Mouse (Mus musculus) retina, postnatal 1 day (tissue): ENCODE data around the gene Kcnj14.

Experiments used
- DNase-seq: peaks from one replicate; pipeline ENCODE4 v3.0.0-alpha.2; 2012

Gene Kcnj14

GRCm38 (mm10) chr7:45831128-45831525, 6.5 kb upstream of the Kcnj14 start:
- DNase-seq = no peak

DNA sequence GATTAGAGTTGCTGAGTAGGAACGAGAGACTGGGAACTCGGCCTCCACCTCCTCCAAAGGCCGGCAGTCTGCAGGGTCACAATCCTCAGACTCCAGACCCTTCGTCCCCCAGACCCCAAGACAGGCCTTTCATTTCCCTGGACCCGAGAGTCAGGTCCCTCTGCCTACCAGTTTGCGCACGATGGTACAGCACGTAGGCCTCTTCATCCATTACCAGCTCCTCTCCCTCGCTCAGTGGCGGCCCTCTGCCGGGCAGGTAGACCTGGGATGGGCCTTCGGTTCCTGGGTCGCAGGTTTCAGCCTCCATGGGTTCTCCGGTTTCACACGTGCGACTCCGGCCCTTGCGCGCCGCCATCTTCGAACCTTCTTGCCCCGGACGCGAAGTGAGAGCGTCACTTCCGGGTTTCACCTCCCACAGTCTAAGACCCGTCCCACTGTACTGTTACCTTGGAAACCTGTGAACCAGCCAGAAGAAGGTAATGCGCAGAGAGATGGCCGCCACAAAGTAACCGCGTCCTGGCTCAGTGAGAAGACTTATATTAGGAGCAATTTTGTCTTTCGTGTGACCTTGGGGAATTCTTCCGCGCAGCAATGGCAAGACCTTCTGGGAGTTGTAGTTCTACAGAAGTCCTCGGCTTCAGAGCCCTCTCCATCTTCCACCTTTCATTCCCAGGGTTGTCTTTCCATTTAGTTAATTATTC, 6.0 kb upstream of the Kcnj14 start, which contains the start of gene Grwd1:
Gene Grwd1 (minus strand): TSS at position 518 of the 701 bp plus-strand sequence.
- peak; percentile 94 for DNase-seq

GRCm38 (mm10) chr7:45826631-45827030, 2.0 kb upstream of the Kcnj14 start:
- no peak for DNase-seq

DNA sequence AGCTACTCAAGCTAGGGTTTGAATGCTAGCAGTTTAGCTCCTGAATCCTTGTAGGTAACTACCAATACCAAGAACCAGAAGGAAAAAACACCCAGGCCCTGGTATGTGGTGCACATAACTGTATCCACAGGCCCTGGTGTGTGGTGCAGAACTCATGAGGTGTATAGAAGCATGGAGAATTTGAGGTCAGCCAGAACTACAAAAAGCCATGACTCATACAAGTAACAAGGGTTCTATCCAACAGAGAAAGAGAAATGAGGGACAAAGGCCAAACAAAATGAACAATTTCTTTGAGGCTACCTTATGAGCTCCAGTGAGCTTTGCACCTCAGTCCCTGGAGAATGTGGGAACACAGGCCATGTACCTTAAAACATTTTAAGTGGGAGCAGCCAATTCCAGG, 3.7 kb downstream of the Kcnj14 start:
- no peak for DNase-seq

GRCm38 (mm10) chr7:45819843-45820242, 4.7 kb downstream of the Kcnj14 start:
- no peak for DNase-seq

- no peak for DNase-seq
These were observed 8.6 kb downstream of the Kcnj14 start for GRCm38 (mm10) chr7:45815984-45816351.

DNA sequence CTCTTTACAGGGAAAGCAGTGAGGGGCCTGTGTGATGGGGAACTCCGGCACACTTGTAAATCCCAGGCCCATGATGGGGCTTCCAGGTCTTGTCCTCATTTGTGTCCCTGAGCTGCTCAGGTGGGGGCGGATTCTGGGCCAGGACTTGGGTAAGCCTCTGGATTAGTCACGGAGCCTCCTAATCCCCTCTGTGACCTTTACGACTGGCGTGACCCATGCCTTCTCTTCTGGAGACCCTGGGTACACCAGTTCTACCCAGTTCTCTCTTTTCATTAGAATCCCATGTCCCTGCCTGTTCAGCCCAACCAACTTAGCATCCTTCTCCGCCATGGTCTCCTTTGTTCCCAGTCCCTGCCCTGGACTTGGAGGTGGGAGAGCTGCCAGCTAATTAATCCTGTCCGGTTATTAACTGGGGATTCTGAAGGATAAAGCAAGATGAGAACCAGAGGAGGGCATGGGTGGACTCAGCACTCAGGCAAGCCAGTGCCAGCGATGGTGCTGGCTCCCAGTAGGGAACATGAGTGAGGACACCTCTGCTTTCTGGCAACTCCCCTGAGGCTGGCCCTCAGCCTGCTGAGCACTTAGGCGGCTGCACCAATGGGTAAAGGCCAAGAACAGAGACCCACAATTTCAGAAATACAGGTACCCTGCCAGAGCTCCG, 9.1 kb downstream of the Kcnj14 start:
- DNase-seq = peak; percentile 78

DNA sequence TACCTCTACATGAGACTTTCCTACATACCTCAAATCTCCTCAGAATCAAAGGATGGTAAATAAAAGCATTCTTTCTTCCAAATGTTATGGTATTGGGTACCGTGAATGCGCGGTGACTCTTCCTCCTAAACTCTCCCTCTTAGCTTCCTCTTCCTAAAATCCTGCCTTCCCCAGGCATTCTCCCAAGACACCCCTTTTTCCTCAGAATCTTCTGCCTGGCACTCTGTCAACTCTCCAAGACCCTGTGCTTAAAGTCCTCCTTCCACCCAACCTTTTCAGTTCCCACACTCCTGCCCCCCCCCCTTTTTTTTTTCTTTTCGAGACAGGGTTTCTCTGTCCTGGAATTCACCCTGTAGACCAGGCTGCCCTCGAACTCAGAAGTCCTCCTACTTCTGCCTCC, 9.7 kb downstream of the Kcnj14 start:
- DNase-seq = no peak

DNA sequence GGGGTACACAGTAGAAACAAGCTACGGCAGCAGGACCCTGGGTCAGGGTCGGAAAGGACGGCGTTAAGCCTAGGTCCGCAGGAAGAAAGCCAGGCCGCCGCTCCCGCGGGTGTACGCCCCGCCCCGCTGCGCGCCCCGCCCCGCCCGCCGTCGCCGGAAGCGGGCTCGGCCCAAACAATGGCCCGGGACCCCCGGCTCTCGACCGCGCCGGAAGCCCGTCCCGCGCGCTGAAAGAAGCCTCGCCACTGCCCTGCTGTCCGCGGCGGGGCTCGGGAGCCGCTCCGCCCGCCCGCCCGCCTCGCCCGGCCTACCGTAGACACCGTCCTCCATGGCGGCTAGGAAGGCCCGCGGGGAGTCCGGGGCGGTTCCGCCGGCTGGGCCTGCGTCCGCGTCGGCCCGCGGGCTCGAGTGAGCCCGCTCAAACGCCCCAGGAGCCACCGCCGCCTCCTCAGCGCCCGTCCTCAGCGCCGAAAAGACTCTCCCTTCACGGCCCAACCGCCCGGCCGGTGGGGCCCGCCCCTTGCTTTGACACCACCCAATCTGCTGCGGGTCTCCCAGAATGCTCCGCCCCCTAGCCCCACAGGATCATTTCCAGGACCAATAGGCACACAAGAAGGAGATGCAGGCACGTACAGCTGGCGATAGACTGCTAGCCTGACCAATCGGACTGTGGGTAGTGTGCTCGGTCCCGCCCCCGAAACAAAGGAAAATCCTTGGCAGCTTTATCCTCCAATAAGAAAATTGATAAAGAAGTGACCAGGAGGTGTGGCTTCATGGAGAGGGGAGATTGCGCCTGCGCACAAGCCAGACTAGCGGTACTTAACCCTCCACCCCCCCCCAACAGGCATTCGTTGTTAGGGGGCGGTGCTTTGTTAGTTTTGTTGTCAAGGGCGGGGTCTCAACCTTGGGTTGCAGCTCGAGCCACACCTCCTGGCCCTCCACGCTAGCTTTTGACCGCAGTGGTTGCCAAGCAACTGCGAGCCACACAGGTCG, 10.5 kb downstream of the Kcnj14 start, which contains the start of gene Cyth2:
Gene Cyth2 (minus strand): TSS at position 795 of the 993 bp plus-strand sequence.
- peak; percentile 100 for DNase-seq

- DNase-seq = no peak
These were observed 11.7 kb downstream of the Kcnj14 start for GRCm38 (mm10) chr7:45812921-45813320.

DNA sequence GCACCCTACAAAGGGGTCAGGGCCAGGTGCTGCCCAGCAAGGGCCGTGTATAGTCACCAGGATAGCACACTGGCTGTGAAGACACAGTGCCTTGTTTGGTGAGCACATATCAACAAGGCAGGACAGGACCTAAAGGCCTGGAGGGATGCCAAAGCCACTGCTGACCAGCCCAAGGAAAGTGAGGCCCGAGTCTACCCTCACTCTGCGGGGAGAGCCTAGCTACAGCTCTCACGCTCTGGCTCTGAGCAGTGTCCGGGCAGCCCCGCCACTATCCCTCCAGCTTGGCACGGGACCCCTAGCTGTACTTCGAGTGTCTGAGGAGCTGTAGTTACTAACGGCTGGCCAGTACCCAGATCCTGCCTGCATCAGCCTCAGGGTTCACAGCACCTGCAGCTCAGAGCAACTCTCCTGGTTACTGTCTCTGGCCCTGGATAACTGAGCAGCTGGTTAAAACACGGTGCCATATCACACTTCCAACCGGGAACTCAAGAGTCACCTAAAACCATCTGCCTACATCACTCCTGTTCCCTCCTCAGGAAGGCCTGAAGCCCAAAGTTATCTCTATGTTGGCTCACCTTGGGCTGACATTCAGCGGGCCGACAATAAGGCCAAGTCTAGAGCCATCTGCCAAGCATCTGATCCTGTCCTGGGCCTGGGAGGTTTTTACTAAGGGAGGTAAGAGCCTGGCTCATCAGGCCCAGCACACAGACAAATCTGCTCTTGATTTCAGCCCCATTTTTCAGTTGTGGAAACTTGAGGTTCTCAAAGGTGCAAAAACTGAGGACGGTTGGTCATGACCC, 15.1 kb downstream of the Kcnj14 start:
- no peak for DNase-seq

GRCm38 (mm10) chr7:45808471-45808870, 16.1 kb downstream of the Kcnj14 start:
- no peak for DNase-seq

DNA sequence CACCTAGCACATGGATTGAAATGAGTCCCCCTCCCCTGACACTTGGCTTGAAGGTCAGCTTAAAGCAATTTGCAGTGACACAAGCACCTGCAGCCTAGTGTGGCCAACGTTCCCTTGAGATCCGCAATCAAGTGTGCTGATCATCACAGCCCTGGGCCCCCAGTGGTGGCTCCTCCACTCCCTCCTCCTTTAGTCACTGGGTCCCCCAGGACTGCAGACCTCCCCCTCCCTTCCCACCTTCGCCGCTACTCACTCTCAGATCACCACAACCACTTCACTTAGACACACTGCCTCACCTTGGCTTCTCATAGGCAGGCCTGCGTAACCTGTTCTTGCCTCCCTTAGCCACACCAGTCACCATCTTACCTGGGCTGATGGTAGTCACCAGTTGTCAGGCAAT, 18.6 kb downstream of the Kcnj14 start:
- DNase-seq = no peak

GRCm38 (mm10) chr7:45802551-45802950, 22.0 kb downstream of the Kcnj14 start:
- DNase-seq = no peak

- DNase-seq = peak; percentile 92
These were observed 23.2 kb downstream of the Kcnj14 start for GRCm38 (mm10) chr7:45801348-45801747.

- DNase-seq = peak; percentile 50
These were observed 23.9 kb downstream of the Kcnj14 start for GRCm38 (mm10) chr7:45800546-45801204.

GRCm38 (mm10) chr7:45800001-45800400, 24.6 kb downstream of the Kcnj14 start:
- no peak for DNase-seq

DNA sequence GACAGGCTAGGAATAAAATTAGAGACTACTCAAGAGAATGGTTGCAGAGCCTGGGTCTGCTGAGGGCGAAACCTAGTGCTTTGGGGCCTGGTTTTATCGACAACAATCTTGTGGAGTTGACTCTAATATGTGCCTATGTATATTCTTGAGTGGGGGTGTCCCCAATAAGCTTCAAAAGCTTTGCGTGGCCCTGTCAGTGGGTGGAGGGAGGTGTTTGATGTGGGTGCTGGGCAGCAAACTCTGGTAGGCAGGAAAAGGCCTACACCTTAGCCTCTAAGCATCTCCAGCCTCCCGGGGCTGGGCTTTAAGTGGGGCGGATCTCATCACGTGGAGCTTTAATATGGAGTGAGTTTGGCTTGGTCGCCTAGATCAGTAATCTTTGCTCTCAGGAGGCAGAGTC, 25.7 kb downstream of the Kcnj14 start:
- no peak for DNase-seq

GRCm38 (mm10) chr7:45798511-45798836, 26.1 kb downstream of the Kcnj14 start:
- peak; percentile 50 for DNase-seq

DNA sequence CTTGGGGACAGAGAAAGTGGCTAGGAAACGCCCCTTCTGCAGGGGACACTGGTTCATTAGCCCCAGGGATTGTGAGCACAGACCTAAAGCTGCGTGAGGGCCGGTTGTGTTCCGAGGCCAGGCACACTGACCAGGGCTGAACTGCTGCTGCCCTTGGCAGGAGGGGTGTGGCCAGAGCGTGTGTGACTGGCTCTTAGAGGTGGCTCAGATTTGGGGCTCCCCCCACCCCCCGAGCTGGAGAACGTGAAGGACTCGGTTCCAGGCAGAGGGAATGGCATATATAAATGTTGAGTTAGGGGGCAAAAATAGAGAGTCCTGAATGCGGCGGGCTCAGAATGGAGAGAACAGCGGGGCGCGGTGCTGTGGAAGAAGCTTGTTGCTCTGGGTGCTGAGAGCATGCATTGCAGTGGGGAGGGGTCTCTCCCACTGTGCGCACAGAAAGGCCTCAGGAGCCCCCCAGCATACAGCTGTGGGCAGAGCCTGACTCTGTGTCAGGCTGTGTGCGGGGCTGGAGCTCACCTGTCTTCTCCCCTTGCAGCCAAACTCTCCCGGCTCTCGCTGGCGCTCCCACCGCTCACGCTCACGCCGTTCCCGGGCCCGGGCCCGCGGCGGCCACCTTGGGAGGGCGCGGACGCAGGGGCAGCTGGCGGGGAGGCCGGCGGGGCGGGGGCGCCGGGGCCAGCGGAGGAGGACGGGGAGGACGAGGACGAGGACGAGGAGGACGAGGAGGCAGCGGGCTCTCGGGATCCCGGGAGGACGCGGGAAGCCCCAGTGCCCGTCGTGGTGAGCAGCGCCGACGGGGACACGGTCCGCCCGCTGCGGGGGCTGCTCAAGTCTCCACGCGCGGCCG, 26.7 kb downstream of the Kcnj14 start:
- peak; percentile 44 for DNase-seq

DNA sequence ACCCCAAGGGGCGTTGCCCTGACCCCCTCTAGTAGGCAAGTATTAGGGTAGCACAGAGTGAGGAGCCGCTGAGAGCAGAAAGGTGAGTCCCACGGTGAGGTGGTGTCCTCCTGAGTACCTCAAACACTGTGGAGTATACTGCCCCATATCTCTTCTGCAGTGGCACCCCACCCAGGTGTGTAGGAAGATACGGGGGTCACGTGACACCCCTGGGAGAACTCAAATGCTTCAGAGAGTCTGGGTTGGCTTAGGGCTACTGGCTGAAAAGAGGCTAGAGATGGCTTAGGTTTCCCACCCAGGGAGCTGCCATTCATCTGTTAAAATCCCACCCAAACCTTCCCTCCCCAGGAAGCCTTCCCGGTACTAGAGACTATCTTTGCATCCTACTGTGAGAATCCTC, 27.6 kb downstream of the Kcnj14 start:
- DNase-seq = no peak
